Mouse (Mus musculus) olfactory bulb, adult 2 months (tissue): ENCODE data around the gene Ppfibp1.

ENCODE experiments used
- CTCF ChIP-seq: fragments of 200-500 bp; IDR thresholded peaks from 2 replicates; pipeline ENCODE4 v1.5.1; 2012; ENCODE audit warnings: low read depth, mild to moderate bottlenecking, low read length, moderate library complexity; ENCODE audit not compliant: insufficient read depth
- POLR2A ChIP-seq: fragments of 200-500 bp; IDR thresholded peaks from 2 replicates; pipeline ENCODE4 v1.6.1; 2012; ENCODE audit warnings: mild to moderate bottlenecking, low read depth, low read length, moderate library complexity; ENCODE audit not compliant: insufficient read depth

GRCm38 (mm10) chr6:147051666-147052065 lies 163.4 kb downstream of the Ppfibp1 start:
- no peak for TF ChIP-seq POLR2A
- no peak for TF ChIP-seq CTCF
